Mouse (Mus musculus) heart, embryonic 16.5 days (tissue): ENCODE results near the gene Arf1. TPM values are rescaled to one million over a fixed set of nuclear protein-coding genes. Genes with fewer than 3 reads are reported as not detected.

Experiments used
- ATAC-seq: fragments of 200-750 bp; cut with Nextera tagmentation; replicated peaks from 2 replicates; pipeline ENCODE4 v1.8.0; 2017; ENCODE audit warnings: moderate number of reproducible peaks; ENCODE audit not compliant: insufficient read depth, low FRiP score; ENCODE audit errors: extremely low read depth
- H3K27ac ChIP-seq: fragments of 300-500 bp; sonication (generic); 2 replicates; pipeline ENCODE4 v1.5.1; 2014; ENCODE audit warnings: mild to moderate bottlenecking, low read length, control low read depth, moderate library complexity
- H3K27me3 ChIP-seq: fragments of 300-500 bp; sonication (generic); 2 replicates; pipeline ENCODE4 v1.6.1; 2014; ENCODE audit warnings: low read length, mixed read lengths; ENCODE audit not compliant: control insufficient read depth, insufficient read depth
- H3K36me3 ChIP-seq: fragments of 300-500 bp; sonication (generic); 2 replicates; pipeline ENCODE4 v1.6.1; 2014; ENCODE audit not compliant: control insufficient read depth, insufficient read depth
- H3K4me1 ChIP-seq: fragments of 300-500 bp; sonication (generic); 2 replicates; pipeline ENCODE4 v1.6.1; 2014; ENCODE audit warnings: low read length, mixed read lengths; ENCODE audit not compliant: control insufficient read depth, insufficient read depth
- H3K4me2 ChIP-seq: fragments of 300-500 bp; sonication (generic); 2 replicates; pipeline ENCODE4 v1.6.1; 2014; ENCODE audit warnings: low read depth, mild to moderate bottlenecking, control low read depth, low read length
- H3K4me3 ChIP-seq: fragments of 300-500 bp; sonication (generic); 2 replicates; pipeline ENCODE4 v1.5.1; 2014; ENCODE audit warnings: mild to moderate bottlenecking, control low read depth, low read length
- H3K9ac ChIP-seq: fragments of 300-500 bp; sonication (generic); 2 replicates; pipeline ENCODE4 v1.6.1; 2014; ENCODE audit warnings: low read length, control low read depth
- H3K9me3 ChIP-seq: fragments of 300-500 bp; sonication (generic); replicated peaks from 2 replicates; pipeline ENCODE4 v1.6.1; 2016; ENCODE audit warnings: low read length; ENCODE audit not compliant: control insufficient read depth
- WGBS: fragments of 180-500 bp; shearing (Covaris S2); extraction: QIAGEN DNeasy Blood & Tissue Kit; methylation state at CpG from one replicate; pipeline ENCODE4 v1.1.7; 2014; 5-methylcytosine and 5-hydroxymethylcytosine counted together
- polyA plus RNA-seq: library from polyadenylated mRNA; unstranded; fragments of >200 nt; fragmentation: Nextera tagmentation; extraction: Ambion mirVana; gene quantifications from 2 replicates; pipeline ENCODE4 v1.2.1, GENCODE M21; 2015

Arf1 gene
- polyA plus RNA-seq, result 597 and 626 TPM in 2 replicates

DNA sequence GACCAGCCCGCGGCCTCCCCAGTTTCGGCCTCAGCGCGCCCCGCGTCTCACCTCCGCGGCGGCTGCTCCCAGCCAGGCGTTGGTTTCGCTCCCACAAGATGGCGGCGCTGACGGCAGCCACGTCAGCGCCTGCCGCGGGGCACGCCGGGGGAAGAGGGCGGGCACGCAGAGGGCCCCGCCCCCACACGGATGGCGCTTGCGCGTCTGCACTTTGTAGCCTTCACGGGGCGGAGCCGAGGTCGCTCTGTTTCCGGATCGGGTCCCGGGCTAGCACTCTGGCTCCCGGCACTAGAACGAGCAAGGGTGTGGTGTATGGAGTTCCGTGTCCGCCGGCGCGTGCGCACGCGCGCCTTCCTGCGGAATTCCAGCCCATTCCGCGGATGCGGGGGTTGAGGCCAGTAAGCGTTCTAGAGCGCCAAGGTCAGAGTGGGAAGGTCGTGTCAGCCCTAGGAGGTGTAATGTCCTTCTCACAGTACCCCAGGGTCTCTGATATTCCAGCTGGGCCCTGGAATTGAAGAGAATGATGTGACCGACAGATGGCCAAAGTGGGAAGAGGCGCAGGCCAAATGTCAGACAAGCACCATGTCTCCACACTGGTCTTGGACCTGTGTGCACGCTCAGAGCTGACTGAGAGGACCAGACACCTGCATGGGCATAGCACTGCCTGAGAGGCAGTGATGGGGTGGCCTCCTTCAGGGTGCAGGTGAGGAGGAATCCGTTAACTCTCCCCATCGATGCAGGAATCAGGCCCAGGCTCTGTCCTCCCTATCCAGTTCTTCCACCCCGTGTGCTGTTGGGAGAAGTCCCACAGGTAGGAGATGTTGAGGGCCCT, at the start of gene Arf1:
TSS of gene Arf1 (minus strand) at position 149 of the 832 bp plus-strand sequence.
- H3K36me3 ChIP-seq, result no peaks in the 10 kb centered on the region; the same call in 1 of the 2 replicates
- peaks cover 42% of the 10 kb centered on the region for H3K4me1 ChIP-seq
- 4% methylated on average over 59 of the region's 59 CpGs for WGBS
- H3K9me3 ChIP-seq, result no peaks in the 10 kb centered on the region
- H3K4me2 ChIP-seq, result peak within 1 kb of the TSS; percentile 73
- H3K9ac ChIP-seq, result peak within 1 kb of the TSS; percentile 100
- H3K27ac ChIP-seq, result peak within 1 kb of the TSS; percentile 96
- peak within 1 kb of the TSS; percentile 100 for H3K4me3 ChIP-seq
- ATAC-seq, result peak; percentile 97
- no peaks in the 10 kb centered on the region for H3K27me3 ChIP-seq

DNA sequence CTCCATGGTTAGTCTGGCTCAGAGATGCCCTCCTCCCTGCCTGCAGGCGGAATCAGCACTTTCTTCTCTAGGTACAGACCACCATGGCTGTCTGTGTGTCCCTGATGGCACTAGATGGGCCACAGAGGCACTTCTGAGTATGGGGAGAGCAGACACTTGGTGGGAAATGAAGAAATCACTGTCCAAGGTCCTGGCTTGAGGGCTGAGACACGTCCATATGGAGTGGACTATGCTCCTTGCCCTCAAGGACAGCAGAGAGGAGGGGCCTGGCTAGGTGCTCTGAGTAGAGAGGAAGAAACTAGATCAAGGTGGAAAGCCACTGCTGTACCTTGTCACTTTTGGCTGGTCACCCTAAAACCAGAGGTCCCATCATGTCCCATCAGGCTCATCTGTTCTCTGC, 48.8 kb upstream of the Arf1 start:
- H3K27me3 ChIP-seq, result peaks cover 45% of the 10 kb centered on the region
- H3K4me3 ChIP-seq, result no peak overlapping the region
- H3K4me2 ChIP-seq, result no peak overlapping the region
- no peak for ATAC-seq
- no peaks in the 10 kb centered on the region for H3K4me1 ChIP-seq
- no peak overlapping the region for H3K27ac ChIP-seq
- WGBS, result 19% methylated on average over 2 of the region's 2 CpGs
- H3K36me3 ChIP-seq, result no peaks in the 10 kb centered on the region
- no peaks in the 10 kb centered on the region for H3K9me3 ChIP-seq
- no peak overlapping the region for H3K9ac ChIP-seq

DNA sequence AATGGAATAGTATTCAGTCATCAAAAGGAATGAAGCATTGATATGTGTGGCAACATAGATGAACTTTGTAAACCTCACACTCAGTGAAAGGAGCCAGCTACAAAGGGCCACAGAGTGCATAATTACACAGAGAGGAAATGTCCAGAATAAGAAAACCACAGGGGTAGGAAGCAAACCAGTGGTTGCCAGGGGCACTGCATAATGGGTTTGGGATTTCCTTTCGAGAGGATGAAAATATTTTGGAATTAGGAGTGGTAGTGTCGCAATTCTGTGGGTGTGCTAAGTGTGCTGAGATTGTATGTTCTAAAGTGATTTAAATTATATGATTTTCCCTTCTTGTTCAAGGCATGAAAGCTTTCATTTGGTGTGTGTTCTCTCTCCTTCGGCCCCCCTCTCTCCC, 46.1 kb upstream of the Arf1 start:
- Histone ChIP-seq H3K27ac (no peak overlapping the region), H3K4me1 (no peaks in the 10 kb centered on the region), H3K27me3 (peaks cover 24% of the 10 kb centered on the region), H3K9ac (no peak overlapping the region), H3K36me3 (no peaks in the 10 kb centered on the region), H3K9me3 (no peaks in the 10 kb centered on the region), H3K4me2 (no peak overlapping the region), H3K4me3 (no peak overlapping the region)
- no peak for ATAC-seq
- 64% methylated on average over 3 of the region's 3 CpGs for WGBS

DNA sequence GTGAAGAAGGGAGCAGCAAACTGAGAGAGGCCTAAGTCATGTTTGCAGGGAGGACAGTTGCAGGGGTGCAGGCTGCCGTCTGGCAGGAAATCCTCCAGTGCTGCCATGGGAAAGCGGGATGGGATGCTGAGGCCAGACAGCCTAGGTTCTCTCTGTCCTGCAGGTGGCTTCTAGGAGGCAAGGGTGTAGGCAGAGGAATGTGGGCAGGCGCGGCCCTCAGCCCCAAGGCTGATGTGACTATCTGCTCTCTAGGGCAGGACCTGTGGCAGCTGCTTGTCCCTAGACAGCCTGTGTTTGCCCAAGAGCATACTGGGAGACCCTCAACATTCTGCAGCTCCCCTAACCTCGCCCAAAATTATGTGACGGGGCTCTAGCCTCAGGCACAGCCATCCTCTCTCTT, 38.7 kb upstream of the Arf1 start:
- Histone ChIP-seq H3K36me3 (no peaks in the 10 kb centered on the region), H3K27ac (no peak overlapping the region), H3K4me1 (no peaks in the 10 kb centered on the region), H3K4me2 (no peak overlapping the region), H3K9ac (no peak overlapping the region), H3K4me3 (no peak overlapping the region), H3K9me3 (peaks cover 3% of the 10 kb centered on the region), H3K27me3 (peaks cover 36% of the 10 kb centered on the region)
- WGBS, result 17% methylated on average over 6 of the region's 6 CpGs
- ATAC-seq, result no peak

DNA sequence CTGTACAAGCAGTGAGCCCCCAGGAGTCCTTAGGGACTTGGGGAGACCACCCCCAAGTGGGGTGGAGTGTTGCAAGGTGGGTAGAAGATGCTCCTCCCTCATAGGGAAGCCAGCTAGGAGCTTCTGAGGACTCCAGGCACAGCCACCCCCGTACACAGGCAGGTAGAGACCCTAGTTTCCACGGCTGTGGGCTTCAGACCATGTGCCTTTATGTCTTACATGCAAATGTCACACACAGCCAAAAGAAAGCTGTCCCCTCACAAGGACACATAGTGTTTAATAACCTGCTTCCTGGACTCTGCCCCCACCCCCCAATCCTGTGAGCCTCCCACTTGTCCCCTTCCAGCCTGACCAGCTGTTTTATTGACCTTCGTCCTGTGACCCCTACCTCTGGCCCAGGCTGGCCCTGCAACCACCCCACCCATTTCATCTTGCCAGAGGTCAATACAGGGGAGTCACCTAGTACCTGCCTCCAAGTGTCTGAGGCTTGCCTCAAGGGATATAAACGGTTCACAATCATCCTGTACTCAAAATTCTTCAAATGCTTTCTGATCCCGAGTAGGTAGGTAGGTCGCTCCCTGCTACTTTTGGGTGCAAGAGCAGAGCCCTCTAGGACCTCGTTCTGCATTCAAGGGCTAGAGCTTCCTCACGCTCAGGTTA, 37.2 kb upstream of the Arf1 start:
- H3K27ac ChIP-seq, result no peak overlapping the region

DNA sequence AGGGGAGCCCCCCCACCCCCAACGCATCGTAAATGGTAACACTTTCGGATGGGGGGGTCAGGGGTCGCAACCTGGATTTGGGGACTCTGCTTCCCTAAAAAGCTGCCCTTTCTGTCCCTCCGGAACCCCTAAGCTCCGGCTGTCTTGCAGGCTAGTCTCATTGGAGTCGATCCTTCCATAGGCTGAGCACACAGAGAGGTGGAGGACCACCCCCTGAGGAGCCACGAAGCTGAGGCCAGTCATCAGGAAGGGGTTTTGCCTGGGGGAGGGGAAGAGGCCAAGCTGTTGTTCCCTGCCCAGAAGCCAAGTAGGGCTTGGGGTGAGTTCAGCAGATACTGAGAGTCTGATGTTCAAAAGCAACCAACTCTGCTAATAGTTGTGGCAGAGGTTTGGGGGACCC, 36.5 kb upstream of the Arf1 start:
- no peaks in the 10 kb centered on the region for H3K4me1 ChIP-seq
- peak overlapping the region; percentile 71 for H3K9ac ChIP-seq
- 10% methylated on average over 8 of the region's 8 CpGs for WGBS
- no peak for ATAC-seq
- no peaks in the 10 kb centered on the region for H3K36me3 ChIP-seq
- no peak overlapping the region for H3K27ac ChIP-seq
- peak overlapping the region; percentile 61 for H3K4me3 ChIP-seq
- peaks cover 3% of the 10 kb centered on the region for H3K9me3 ChIP-seq
- H3K27me3 ChIP-seq, result peaks cover 36% of the 10 kb centered on the region
- peak overlapping the region; percentile 80 for H3K4me2 ChIP-seq

More for the DNA sequence above, 37.2 kb upstream of the Arf1 start:
- Histone ChIP-seq H3K36me3 (no peaks in the 10 kb centered on the region), H3K4me3 (no peak overlapping the region), H3K9me3 (peaks cover 3% of the 10 kb centered on the region), H3K9ac (no peak overlapping the region), H3K27me3 (peaks cover 36% of the 10 kb centered on the region), H3K4me1 (no peaks in the 10 kb centered on the region), H3K4me2 (no peak overlapping the region)
- 56% methylated on average over 8 of the region's 8 CpGs for WGBS
- no peak for ATAC-seq

DNA sequence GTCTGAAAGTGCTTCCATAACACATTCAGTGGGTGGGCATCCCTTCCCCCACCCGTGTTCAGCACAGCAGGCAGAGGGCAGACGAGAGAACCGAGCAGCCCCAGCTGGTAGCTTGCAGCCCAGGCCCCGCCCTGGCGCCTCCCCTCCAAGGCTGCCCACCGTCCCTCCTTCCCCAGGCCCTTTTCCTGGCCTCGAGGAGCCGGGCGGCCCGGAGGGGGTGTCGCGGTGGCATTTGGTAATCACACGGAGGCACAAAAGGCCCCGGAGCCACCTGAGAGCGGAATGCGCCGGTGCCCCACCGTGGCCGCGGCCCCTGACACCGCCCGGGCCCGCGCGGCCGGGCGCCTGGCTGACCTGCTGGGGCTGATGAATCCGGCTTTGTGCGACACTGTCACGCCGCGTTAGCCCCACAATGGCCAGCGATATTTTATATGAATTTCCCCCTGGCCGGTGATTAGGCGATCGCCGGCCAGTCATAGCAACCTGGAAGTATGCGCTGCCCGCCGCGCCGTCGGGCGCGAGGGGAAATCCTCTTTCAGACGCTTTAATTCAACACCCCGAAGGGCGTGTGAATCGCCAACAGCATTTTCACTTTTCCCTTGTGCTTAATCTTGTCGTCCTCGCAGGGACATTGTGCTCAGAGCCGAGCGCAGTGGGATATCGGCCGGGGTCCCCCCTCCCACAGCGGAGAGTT, 35.9 kb upstream of the Arf1 start:
- Histone ChIP-seq H3K4me3 (peak overlapping the region; percentile 61), H3K4me2 (peak overlapping the region; percentile 80), H3K9me3 (peaks cover 3% of the 10 kb centered on the region), H3K4me1 (no peaks in the 10 kb centered on the region), H3K27ac (no peak overlapping the region), H3K36me3 (no peaks in the 10 kb centered on the region), H3K27me3 (peaks cover 36% of the 10 kb centered on the region), H3K9ac (peak overlapping the region; percentile 71)
- under 1% methylated on average over 56 of the region's 56 CpGs for WGBS
- ATAC-seq, result peak; percentile 69; the same call in 1 of the 2 replicates

DNA sequence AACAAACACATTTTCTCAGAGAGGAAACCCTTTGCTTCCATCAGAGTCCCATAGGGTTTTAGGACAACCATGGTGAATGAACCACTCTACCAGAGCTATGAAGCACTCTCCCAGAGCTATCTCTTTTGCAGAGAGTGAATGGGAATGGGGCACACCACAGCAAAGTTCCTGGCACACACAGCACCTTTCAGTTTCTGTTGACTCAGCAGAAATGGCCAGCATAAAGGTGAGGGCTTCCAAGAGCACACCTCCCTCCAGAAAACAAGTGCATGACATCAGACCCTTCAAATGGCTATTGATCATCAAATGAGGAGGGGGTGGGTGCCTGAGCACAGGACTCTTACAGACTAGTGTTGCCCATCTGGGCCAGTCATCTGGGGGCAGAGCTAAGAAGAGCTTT, 34.2 kb upstream of the Arf1 start:
- Histone ChIP-seq H3K4me1 (no peaks in the 10 kb centered on the region), H3K4me3 (no peak overlapping the region), H3K9me3 (no peaks in the 10 kb centered on the region), H3K4me2 (no peak overlapping the region), H3K27me3 (peaks cover 36% of the 10 kb centered on the region), H3K9ac (no peak overlapping the region), H3K27ac (no peak overlapping the region), H3K36me3 (no peaks in the 10 kb centered on the region)
- no peak for ATAC-seq
